Mouse (Mus musculus) embryo, embryonic 10 days (tissue): ENCODE measurements around the gene Gm13212.
"Not testable (repeated sequence)": the region's sequence is repeated elsewhere in the genome, so short reads cannot be mapped to it uniquely, and the experiment has no call there.

Source experiments
- DNase-seq: peaks from one replicate; pipeline ENCODE4 v3.0.0-alpha.2; 2015; ENCODE audit warnings: low spot score

Gene Gm13212

GRCm38 (mm10) chr4:145585078-145585477 lies at the start of gene Gm13212:
TSS of gene Gm13212 (plus strand) at chr4:145585166.
- peak; percentile 48 for DNase-seq

- not testable (repeated sequence) for DNase-seq
These were observed 41.1 kb upstream of the Gm13212 start for GRCm38 (mm10) chr4:145543861-145544260.

- not testable (repeated sequence) for DNase-seq
These were observed 39.9 kb upstream of the Gm13212 start for GRCm38 (mm10) chr4:145545106-145545505.

- not testable (repeated sequence) for DNase-seq
These were observed 39.1 kb upstream of the Gm13212 start for GRCm38 (mm10) chr4:145545734-145546349.

- DNase-seq = not testable (repeated sequence)
These were observed 38.5 kb upstream of the Gm13212 start for GRCm38 (mm10) chr4:145546477-145546876.

- DNase-seq = no peak
These were observed 28.3 kb upstream of the Gm13212 start for GRCm38 (mm10) chr4:145556680-145557079.

- DNase-seq = no peak
These were observed 25.4 kb upstream of the Gm13212 start for GRCm38 (mm10) chr4:145559505-145560099.

- no peak for DNase-seq
These were observed 20.7 kb upstream of the Gm13212 start for GRCm38 (mm10) chr4:145564111-145564821.

- DNase-seq = not testable (repeated sequence)
These were observed 14.5 kb upstream of the Gm13212 start for GRCm38 (mm10) chr4:145570461-145570860.

GRCm38 (mm10) chr4:145576623-145577022 lies 8.3 kb upstream of the Gm13212 start:
- DNase-seq = not testable (repeated sequence)

- not testable (repeated sequence) for DNase-seq
These were observed 4.6 kb upstream of the Gm13212 start for GRCm38 (mm10) chr4:145580333-145580732.

GRCm38 (mm10) chr4:145586046-145586445 lies 1.1 kb downstream of the Gm13212 start:
- DNase-seq = not testable (repeated sequence)

GRCm38 (mm10) chr4:145594183-145594582 lies 9.2 kb downstream of the Gm13212 start:
- DNase-seq = not testable (repeated sequence)

- not testable (repeated sequence) for DNase-seq
These were observed 9.8 kb downstream of the Gm13212 start for GRCm38 (mm10) chr4:145594798-145595197.

GRCm38 (mm10) chr4:145640416-145641185 lies 55.6 kb downstream of the Gm13212 start:
- DNase-seq = peak; percentile 3

- not testable (repeated sequence) for DNase-seq
These were observed 85.4 kb downstream of the Gm13212 start, which contains the start of gene Zfp980 for GRCm38 (mm10) chr4:145670385-145670784. TSS of gene Zfp980 (plus strand) at chr4:145670685.

- DNase-seq = not testable (repeated sequence)
These were observed 89.4 kb downstream of the Gm13212 start for GRCm38 (mm10) chr4:145674286-145674780.
